Mouse (Mus musculus) hematopoietic stem cell, adult 5-6 weeks (primary cell): ENCODE measurements around the gene C6. TPM values are rescaled to one million over a fixed set of nuclear protein-coding genes. Genes with fewer than 3 reads are reported as not detected.

Source experiments
- ATAC-seq, 2 experiments: fragments of 125-278 bp in 1 of 2; replicated peaks in 1 of 2; 2 replicates each; pipeline ENCODE4 v1.8.0; 2016 to 2017; ENCODE audit warnings: inconsistent platforms in 2 of 2, mild to moderate bottlenecking in 2 of 2, moderate number of reproducible peaks in 2 of 2, low read depth in 1 of 2, moderate TSS enrichment in 1 of 2; ENCODE audit not compliant: low FRiP score in 2 of 2, poor library complexity in 2 of 2, severe bottlenecking in 2 of 2, insufficient read depth in 1 of 2, low TSS enrichment in 1 of 2
- total RNA-seq: library from RNA; stranded (forward); fragments of 172-1452, 232-1000 nt; gene quantifications from 2 replicates; pipeline ENCODE4 v1.2.3, GENCODE M21; 2017

C6 gene
- total RNA-seq = not detected in 2 replicates

GRCm38 (mm10) chr15:4726830-4727310, at the start of gene C6:
Gene C6 (plus strand): TSS chr15:4727175.
- no peak for ATAC-seq

- ATAC-seq = no peak
These were observed 29.4 kb upstream of the C6 start for GRCm38 (mm10) chr15:4697604-4698003.

- ATAC-seq = no peak
These were observed 7.2 kb downstream of the C6 start for GRCm38 (mm10) chr15:4734150-4734549.

GRCm38 (mm10) chr15:4734996-4735609, 8.1 kb downstream of the C6 start:
- no peak for ATAC-seq

- ATAC-seq = no peak
These were observed 20.7 kb downstream of the C6 start for GRCm38 (mm10) chr15:4747656-4748055.

GRCm38 (mm10) chr15:4790378-4790777, 63.4 kb downstream of the C6 start:
- no peak for ATAC-seq

DNA sequence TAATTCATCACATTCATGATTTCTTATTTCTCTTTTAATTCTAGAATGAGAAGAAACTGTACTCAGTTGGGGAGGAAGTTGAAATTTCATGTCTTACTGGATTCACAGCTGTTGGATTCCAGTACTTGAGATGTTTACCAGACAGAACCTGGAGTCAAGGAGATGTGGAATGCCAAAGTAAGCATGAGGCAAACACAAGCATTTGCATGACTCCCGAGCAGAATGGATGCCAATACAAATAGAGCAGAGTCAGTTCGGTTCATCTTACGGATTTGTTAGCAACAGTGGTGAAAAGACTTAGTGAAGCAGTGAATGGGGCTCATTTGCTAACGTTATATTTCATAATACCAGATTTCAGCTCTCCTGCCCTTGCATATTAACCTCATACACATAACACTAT, 69.9 kb downstream of the C6 start:
- no peak for ATAC-seq

DNA sequence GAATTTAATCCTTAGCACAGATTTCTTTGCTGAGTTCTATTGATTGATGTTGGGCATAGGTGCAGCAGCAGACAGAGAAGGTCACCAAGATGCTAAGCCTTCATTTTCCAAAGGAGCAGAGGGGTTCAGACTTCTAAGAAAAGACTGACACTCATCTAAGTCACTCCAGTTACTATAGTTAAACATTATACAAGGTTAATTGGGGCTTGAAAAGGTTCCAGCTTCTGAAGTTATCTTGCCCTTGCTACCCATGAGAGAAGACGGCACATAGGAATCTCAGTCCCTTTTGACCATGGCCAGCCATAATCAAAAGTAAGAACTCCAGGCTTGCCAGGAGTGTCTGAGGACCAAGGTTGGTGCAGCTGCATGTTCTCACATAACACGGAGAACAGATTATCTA, 77.3 kb downstream of the C6 start:
- ATAC-seq = no peak

GRCm38 (mm10) chr15:4808131-4808530, 81.2 kb downstream of the C6 start:
- ATAC-seq = no peak

DNA sequence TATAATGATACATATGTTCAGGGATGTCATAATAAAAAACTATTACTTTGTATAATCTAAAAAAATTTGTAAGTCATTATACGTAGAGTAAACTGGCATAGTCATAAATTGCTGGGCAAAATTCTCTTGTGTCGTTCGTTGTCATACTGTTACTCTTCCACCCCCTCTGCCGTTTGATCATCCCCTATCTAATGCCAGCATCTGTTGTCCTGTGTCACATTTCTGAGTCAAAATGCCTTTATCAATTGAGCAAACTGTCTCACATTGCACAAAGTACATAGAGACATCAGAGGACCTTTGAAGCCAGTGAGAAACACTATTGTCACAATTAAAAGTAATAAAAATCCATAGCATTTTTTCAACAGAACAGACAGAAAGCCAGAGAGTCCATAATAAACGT, 88.0 kb downstream of the C6 start:
- ATAC-seq = no peak

DNA sequence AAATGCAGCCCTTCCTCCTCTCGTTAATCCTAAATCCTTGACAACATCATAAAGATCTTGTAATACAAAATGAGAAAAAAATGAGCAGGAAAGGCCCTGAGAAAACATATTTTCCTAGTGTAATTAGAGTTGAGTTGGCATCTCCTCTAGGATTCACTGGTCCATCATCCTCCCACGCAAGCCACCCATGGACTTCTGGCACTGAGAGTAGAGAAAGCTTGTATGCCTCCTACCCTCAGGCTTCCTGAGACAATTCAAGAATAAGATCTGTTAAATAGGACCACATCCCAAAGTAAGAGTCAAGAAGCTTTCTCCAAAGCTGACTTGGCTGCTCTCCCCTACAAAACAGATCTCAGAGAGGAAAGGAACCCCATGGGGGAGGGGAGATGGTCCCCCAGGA, 88.7 kb downstream of the C6 start:
- no peak for ATAC-seq

DNA sequence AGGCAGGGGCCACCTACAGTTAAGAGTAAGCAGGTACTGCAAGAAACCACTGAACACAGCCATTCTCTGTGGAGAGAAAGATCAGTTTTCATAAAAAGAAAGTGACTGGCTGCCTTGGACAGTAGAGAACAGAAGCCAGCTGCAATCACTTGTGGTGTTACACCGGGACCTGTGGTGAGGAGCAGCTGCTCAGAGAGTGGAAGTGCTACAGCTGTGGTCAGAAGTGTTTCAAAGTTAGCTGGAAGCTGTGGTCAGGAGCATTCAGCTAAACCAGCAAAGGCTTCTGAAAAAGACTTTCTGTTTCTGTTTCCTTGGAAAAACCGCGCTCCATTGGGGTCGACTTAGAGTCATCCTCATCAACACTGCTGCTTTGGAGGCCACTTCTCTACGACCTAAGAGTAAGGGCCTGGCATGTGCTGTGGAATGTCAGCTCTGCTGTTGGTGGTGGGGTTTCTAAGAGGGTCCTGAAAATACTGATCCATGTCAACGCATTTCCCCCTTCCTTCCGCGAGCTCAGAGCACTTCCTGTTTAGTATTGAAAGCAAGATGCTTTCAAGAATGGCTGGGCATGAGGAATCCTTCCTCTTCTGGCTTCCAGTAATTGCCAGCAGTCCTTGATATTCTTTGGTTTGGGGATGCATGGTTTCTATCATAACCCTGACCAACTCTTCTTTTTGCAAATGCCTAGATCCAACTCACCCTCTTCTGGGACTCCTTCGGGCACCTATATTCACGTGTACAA, 89.9 kb downstream of the C6 start:
- peak; percentile 100 for ATAC-seq

- ATAC-seq = no peak
These were observed 91.5 kb downstream of the C6 start for GRCm38 (mm10) chr15:4818437-4818836.

- no peak for ATAC-seq
These were observed 94.2 kb downstream of the C6 start for GRCm38 (mm10) chr15:4821161-4821560.

- peak; percentile 52 to 54 for ATAC-seq
These were observed 94.8 kb downstream of the C6 start for GRCm38 (mm10) chr15:4821824-4822223.

- no peak for ATAC-seq
These were observed 100.8 kb downstream of the C6 start for GRCm38 (mm10) chr15:4827736-4828135.

DNA sequence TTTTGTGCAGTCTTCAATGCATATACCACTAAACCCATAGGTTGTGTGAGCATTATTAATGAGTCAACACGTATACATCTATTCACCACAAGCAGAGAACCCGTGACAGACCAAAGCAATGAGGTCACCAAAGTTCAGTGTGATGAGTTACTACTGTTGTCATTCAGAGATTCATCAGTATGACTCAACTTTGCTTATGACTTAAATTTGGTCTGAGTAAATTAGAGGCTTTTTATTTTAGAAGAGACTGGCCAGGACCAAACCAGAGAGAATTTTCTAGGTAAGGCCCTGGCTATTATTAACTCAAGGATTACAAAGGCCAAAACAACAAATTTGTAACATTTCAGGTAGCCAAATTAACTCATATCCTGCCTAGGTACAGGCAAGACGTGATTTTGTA, 109.4 kb downstream of the C6 start:
- ATAC-seq = no peak

GRCm38 (mm10) chr15:4850015-4850414, 123.0 kb downstream of the C6 start:
- no peak for ATAC-seq
